Mouse (Mus musculus) gastrocnemius, postnatal 4 days (tissue): ENCODE results near the gene Ermp1. TPM values are rescaled to one million over a fixed set of nuclear protein-coding genes. Genes with fewer than 3 reads are reported as not detected.
A peak's percentile ranks its signal among the peaks of the same experiment; 100 is the strongest.

Source experiments
- DNase-seq, 2 experiments: peaks; one replicate each; pipeline ENCODE4 v3.0.0; 2021 to 2022; ENCODE audit warnings: low spot score in 2 of 2, mixed read lengths in 2 of 2
- long read RNA-seq, 2 experiments: library from polyadenylated mRNA; stranded (forward); transcript quantifications; one replicate each; pipeline ENCODE4 v2.0.0; 2021
- total RNA-seq, 2 experiments: library from RNA; stranded (reverse); gene quantifications; 2 replicates each; pipeline ENCODE4 v1.2.3; 2021

Gene Ermp1
- 10 to 100 TPM; 11.5 to 13.0 TPM for total RNA-seq
- long read RNA-seq, experiment 1, full-length matches to known transcripts: 5 of 8 reads
- long read RNA-seq, experiment 1, partial matches to known transcripts: 1 of 8 reads
- long read RNA-seq, experiment 1, other reads (novel, unspliced or antisense): 2 of 8 reads
- long read RNA-seq, experiment 2, full-length matches to known transcripts: 9 of 15 reads
- long read RNA-seq, experiment 2, partial matches to known transcripts: 1 of 15 reads
- long read RNA-seq, experiment 2, other reads (novel, unspliced or antisense): 5 of 15 reads

DNA sequence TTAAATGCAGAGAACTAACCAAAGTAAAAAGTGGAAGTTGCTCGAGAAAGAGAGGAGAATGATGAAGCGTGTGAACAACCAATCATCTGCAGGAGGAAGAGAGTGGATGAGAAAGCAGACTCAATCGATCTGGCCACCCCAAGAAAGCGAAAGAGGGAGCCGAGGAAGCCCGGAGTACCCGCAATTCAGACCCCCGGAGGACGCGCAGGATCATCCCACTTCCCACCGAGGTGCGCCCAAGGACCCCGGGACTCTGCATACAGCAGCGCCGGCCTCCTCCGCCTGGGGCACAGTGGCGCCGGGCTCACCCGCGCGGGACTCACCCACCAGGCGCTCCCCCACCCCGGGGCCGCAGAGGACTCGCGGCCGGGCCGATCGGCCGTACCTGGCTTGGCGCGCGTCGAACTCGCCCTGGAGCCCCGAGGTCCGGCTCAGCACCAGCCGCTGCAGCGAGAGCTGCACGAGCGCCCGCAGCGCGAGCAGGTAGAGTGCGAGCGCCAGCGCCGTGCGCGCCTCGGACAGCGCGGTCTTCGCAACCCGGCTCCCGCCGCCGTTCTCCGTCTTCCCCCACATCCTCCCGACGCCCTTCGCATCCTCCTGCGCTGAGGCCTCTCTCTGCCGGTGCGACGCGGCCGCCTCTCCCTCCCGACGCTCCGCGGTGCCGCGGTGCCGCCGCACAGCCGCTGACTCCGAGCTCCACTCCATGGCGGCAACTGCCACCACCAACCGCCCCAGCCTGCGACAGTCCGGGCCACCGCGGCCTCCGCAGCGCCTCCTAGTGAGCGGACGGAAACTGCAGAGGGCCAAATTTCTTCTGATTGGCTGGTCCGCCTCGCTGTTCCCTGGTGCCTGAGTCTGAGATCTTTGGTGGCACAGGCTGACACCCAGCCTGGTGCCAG is at the start of gene Ermp1:
TSS of gene Ermp1 (minus strand) at position 765 of the 899 bp plus-strand sequence.
- peak; percentile 91 to 94 for DNase-seq

DNA sequence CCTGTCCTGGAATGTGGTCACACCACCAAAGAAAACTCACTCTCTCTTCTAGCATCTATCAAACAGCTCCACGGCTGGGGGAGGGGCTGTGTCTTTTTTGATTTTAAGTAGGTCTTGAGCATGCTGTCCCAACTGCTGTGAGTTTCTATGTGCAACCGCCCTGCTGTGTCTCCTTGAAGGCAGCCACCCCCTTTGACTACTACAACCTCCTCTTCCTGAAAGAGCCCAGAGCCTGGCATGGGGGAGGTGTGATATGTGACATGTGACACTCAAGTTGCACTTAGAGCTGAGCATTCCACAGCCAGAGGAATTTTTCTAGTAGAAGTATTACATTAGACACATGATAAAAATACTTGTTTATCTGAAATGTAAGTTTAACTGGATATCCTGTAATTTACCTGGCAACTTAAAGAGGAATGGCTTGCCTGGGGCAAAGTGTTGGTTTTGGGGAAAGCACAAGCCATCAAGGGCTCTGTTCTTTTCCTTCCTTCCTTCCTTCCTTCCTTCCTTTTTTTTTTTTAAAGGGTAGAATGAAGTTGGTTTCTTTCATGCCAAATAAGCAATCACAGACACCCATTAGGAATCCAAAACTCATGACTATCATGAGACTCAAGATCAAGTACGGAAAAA is 49.1 kb upstream of the Ermp1 start, which contains the start of gene Mlana:
TSS of gene Mlana (plus strand) at position 580 of the 630 bp plus-strand sequence.
- no peak for DNase-seq

DNA sequence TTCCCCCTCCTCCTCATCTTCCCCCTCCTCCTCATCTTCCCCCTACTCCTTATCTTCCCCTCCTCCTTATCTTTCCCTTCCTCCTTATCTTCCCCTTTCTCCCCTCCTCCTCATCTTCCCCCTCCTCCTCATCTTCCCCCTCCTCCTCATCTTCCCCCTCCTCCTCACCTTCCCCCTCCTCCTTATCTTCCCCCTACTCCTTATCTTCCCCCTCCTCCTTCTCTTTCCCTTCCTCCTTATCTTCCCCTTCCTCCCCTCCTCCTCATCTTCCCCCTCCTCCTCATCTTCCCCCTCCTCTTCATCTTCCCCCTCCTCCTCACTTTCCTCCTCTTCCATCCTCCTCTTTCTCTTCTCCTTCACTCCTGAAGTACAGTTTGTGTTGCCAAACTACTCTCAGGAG is 48.6 kb upstream of the Ermp1 start:
- DNase-seq: no peak

DNA sequence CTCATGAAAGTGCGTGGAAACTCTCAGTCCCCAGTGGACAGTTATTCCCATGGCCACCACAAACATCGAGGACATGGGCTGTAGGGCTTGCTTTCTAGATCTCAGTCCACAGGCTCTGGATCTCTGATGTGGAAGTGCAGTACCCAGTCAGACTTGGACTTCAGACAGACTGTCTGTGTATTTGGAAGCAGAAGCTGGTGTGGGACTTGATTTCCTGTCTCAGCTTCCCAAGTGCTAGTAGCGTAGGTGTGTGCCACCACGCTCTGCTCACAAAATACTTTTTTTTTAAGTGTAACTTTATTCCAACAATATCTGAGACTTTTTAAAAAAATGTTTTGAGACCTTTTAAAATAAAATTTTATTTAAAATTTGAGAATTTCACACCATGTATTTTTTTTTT is 48.1 kb upstream of the Ermp1 start:
- DNase-seq: no peak

DNA sequence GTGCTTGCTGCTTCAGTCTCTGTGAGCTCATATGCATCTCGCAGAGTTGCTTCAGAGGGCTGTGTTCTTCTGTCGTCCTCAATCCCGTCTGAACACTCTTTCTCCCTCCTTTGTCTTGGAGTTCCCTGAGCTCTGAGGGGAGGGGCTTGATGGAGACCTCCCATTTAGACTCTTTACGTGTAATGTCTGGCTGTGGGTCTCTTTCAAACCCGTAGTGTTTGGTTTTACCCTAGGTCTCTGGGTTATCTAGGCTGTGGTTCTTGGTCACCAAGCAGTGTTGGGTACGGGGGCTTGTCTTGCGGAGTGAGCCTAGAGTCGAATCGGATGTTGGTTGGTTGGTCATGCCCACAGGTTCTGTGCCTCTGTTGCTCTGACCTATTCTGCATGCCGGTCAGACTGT is 46.9 kb upstream of the Ermp1 start:
- DNase-seq: no peak

DNA sequence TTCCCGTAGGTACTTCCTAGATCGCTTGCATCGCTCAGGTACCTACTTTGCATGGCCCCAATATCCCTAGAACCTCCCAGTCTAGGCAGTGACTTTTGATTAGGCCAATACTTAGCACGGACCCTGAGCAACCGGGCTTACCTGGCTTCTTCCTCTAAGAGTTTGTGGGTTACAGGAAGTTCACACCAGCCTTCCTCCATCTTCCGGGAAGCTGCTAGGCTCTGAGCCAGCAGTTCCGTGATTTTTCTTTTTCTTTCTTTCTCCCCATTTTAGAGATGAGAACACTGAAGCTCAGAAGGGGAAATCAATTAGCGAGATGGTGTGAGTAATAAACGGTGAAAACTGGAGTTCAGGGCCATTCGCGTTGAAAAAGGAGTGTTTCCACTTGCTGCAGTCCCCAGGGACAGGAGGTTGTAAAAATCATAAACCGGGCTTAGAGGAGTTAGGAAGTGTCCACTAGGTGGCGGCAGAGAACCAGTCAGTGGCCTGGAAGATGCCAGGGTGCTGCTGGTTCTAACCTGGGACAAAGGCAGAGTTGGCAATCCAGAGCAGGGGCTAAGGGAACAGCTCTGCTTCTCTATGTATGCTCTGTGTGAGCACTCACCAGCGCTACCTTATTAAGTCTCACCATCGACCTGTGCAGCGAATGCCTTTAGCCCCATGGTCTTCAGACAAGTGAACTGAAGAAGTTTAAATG is 35.8 kb upstream of the Ermp1 start:
- DNase-seq: peak; percentile 41 to 73

DNA sequence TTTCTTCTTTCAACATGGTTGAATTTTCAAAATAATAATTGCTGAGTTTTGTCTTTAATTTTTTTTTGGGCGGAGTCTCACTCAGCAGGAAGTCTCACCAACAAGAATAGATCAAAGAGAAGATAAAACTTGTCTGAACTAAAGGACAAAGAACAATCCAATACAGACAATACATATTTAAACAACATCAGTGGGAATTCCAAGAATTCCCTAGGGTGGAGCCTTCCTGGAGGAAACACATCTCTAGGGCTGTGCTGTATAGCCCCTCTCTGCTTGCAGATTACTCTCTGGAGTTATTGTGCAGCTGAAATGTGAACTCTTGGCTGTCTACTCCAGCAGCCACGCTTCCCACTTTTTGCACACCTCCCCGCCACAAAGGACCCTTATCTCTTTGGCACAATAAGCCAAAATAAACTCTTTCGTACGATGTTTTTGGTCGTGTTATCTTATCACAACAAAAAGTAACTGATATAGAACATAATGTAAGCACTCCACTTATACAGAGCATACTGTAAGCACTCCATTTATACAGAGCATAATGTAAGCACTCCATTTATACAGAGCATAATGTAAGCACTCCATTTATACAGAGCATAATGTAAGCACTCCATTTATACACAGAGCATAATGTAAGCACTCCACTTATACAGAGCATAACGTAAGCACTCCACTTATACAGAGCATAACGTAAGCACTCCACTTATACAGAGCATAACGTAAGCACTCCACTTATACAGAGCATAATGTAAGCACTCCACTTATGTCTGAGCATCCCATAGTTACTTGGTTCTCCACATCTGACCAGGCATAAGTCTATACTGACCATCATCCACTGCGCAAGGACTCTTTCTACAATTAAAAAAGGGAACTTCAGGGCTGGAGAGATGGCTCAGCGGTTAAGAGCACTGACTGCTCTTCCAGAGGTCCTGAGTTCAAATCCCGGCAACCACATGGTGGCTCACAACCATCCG is 32.3 kb upstream of the Ermp1 start:
- DNase-seq: no peak

DNA sequence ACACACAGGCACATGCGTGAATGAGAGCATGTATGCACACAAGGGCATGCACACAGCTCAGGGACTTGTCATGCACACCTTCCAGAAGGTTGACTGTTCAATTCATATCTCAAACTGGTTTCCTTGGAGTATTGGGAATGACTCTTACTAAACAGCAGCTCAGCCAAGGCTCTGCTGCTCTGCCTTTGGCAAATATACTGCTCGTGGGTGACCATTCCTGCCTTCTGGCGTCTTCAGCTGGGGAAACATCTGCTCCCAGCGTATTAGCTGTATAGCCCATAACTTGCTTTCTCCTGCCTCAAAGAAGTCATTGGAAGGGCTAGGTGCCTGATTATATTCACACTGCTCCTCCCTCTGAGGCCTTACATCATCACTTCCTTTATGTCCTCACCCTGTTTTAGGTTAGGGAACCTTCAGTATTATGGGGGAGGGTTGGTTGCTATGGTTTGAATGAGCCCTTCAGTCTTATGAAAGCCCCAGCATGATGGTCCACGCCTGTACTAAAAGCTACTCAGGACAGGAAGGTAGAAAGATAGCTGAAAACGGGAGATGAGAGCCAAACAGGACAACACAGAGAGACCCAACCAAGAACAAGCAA is 30.1 kb upstream of the Ermp1 start:
- no peak for DNase-seq

DNA sequence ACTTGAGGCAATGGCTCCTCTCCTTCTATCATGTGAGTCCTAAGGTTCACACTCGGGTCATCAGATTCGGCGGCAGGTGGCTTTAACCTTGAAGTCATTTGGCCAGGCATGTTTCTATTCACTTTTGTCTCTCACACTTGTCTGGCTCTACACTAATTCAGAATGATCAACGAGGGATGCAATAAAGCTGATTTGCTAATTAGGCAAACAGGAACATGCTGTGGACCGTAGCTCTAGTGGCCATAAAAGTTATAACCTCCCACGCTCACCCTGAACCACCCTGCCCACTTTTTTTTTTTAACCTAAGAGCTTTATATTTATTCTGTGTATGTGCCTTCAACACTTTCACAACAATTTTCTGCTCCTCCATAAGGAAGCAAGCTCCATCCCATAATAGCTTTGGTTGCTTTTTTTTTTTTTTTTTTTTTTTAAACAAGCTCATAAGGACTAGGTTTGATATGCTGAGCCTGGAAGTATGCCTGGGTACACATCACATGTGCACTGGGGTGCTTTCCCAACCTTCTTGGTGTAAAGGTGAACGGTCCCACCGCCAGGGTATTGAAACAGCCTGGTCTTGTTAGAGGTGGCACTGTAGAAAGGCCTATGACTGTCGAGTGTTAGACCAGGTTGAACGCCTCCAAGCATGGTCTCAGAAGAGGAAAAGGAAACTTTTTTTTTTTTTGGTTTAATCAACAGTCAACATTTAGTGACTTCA is 28.4 kb upstream of the Ermp1 start:
- no peak for DNase-seq

DNA sequence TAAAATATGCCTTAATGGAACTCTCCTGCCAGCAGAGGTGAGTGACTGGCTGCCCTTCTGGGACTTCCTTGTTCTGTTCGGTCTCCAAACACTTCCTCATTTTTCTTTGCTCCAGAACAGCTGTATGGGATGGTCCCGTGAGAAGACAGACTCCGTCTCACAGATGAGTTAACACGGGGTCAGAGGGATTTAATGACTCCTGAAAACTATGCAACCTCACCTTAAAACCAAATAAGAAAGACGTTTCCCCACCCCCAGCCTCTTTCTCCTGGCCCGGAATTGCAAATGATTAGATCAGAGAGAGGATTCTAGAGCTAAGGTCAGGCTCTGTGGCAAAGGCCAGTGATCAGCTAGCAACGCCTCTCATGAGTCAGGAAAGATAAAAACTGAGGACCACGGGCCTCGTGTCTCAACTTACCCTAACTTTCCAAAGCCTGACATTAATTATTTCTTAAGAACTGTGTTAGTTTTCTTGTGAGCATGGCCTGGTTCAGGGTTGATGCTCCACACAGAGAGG is 27.4 kb upstream of the Ermp1 start:
- DNase-seq: no peak

DNA sequence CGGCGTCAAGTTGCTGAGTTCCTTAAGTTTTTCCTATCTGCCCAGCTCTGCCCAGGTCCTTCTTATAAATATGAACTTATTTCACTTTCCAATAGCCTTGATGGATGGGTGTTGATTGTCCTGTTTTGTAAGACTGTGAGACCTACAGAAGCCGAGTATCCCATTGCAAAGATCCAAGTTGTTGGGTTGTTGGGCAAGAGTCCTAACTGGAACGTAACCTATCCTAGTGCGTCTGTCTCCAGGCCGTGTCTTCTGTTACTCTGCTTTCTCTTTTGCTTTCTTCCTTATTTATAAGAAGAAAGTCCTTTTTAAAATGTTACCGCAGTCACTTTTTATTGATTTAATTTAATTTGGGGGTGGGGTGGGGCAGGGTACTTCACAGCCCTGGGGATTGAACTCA is 26.7 kb upstream of the Ermp1 start:
- no peak for DNase-seq

DNA sequence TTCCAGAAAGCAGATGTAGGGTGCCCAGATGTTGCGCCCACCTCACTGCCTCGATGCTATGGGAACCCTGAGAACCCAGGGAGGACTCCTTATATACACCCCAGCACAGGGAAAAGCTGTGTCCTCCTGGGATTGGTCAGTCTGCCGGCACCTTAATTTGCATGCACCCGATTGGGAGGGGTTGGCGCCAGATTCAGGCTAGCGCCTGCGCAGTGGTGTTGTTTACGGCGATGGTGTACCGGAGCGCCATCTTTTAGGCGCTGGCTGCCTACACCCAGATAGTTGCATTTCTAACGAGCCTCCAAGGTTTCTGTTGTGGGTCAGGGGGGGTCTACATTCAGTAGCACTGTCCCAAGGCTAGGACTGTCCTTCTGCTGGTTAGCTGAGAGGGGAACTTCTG is 24.4 kb upstream of the Ermp1 start:
- no peak for DNase-seq

DNA sequence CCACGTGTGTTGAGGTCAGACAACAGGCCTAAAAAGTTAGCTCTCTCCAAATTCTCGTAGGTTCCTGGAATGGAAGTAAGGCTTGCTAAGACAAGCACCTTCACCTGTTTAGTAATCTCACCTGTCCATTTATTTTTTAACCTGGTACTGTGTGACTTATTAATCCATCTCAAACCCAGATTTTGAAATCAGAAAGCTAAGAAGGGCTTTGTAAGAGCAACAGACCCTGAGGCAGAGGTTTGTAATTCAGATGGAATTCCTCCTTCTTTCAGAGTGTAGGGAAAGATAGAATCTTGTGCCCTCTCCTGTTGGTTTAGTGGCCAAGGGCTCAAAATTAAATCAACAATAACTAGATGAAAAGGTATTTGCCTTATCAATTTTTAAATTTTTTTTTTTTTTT is 22.9 kb upstream of the Ermp1 start:
- DNase-seq: no peak

DNA sequence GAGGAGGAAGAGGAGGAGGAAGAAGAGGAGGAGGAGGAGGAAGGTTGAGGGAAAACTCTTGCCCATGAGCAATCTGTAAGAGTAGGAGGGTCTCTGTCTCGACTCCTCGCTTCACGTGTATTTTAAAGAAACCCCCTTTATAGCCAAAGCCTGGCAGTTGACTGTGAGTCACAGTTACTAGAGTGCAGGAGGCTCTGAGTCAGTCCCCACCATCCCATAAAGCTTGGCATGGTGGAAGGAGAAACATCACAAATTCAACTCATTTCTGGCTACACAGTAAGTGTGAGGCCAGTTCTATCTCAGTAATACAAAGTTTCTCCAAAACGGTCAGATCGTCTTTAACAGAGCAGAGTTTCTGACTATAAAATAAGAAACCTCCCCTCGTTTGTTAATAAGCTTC is 22.0 kb upstream of the Ermp1 start:
- DNase-seq: no peak

DNA sequence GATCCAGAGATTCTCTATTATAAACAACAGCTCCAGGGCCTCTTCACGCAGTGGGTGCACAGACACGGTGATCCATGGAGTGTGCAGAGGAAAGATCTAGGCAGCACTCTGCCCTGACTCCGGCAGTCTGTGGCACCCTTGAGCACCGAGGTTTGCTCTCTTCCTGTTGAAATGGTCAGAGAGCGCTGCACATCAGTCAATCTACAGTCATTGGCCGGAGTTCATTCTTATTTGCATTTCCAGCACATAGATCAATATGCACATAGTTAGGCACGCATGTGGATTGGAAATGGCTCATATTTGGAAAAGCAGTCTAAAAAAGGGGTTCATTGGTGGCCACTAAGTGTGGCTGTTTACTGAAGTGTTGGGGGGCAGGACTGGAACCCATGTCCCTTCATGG is 19.9 kb upstream of the Ermp1 start:
- DNase-seq: no peak

DNA sequence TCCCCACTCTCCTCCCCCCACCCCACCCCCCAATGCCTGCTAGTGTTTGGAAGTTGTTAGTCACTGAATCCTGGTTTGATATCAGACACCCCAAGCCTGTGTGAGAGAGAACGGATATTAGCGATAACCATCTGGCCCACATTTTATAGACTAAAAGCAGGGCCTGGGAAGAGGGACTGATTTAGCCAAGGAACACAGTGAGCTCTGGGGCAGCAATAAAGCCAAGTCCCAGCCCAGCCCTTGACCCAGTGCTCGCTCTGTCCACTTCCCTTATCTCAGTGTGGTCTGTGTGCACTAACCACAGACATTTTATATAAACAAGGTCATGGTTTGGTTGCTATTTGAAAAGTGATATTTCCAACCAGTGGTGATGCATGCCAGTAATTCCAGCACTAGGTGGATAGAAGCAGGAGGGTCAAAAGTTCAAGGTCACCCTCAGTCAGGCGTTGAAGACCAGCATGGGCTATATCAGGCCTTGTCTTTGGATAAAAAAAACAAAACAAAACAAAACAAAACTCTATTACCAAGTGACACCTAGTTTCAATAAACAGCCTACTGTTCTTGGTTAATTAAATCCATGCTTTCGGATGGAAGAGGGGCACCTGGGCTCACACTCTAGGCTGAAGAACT is 18.9 kb upstream of the Ermp1 start:
- no peak for DNase-seq

DNA sequence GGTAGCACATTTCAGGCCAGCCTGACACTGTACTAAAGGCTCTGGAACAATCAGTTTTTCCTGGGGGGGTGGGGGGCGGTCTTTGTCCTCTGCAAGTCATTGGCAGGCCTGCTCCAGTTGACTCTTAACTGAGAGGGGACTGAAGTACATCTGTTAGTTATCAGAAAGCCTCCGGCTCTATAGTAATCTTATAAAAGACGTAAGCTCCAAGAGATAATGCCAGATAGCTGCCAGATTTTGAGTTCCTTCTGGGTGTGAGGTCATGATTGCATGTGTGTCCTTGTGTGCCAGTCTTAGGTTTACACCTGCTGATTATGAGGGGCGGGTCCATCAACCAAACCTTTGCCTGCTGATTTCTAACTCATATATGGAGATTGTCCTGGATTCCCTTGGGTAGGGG is 17.9 kb upstream of the Ermp1 start:
- DNase-seq: no peak

DNA sequence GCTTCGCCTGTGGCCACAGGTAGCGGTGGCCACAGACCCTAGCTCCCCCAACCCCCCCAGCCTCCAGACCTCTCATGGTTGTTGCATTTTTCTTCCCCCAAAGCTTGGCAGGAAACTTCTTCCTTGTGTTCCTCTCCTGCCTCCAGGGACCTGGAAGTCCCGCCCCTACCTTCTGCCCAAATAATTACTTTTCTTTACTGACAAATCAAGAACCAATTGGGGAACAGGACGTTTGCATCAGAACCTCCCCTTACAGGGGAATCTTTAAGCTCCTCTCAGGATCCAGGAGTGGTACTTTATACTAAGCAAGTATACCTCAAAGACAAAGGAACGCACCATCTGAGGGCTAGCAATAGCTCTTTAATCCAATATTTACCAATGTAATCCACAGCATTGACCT is 16.7 kb upstream of the Ermp1 start:
- no peak for DNase-seq

DNA sequence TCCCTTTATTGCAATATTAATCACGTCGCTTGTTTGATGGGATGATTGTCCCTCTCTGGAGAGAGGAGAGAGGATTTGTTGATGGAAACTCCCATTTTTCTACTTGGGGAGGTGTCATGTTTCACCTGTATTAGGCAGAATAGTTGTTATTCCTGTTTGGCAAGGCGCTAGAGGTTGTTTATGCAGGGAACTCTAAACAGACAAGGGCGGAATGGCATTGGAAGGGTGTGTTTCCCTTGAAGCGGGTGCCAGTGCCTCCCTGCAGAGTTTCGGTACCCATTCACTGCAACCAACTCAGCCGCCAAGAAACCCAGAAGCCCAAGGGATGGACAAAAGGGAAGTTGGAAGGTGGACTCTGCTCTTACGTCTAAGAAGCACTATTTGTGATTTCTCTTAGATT is 15.6 kb upstream of the Ermp1 start:
- DNase-seq: no peak
